Mouse (Mus musculus): Measurements from ENCODE around the gene Zscan5b. TPM values are rescaled to one million over a fixed set of nuclear protein-coding genes. Genes with fewer than 3 reads are reported as not detected.
"Not testable (repeated sequence)": the region's sequence is repeated elsewhere in the genome, so short reads cannot be mapped to it uniquely, and the experiment has no call there.

The Zscan5b gene
- not detected in 2 replicates for total RNA-seq (2017)

DNA sequence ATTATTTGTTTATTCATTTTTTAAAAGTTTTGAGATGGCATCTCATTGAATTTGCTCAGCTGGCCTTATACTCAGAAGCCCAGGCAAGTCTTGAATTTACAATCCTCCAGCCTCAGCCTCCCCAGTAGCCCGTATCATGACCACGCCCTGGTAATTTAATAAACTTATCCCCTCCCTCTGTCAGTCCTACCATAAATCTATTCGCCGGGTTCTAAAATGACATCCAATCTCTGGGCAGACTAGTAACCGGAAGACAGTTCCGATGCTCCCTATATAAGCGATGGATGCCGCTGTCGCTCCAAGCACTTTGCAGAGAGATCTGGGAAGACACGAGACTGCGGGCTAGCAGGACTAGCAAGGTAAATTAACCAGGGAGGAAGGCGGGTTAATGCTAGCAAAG lies at the start of gene Zscan5b:
Gene Zscan5b (plus strand): TSS at position 301 of the 400 bp plus-strand sequence.
- no peak for ATAC-seq (replicated peaks; ENCODE audit: low read depth, poor library complexity, severe bottlenecking)

DNA sequence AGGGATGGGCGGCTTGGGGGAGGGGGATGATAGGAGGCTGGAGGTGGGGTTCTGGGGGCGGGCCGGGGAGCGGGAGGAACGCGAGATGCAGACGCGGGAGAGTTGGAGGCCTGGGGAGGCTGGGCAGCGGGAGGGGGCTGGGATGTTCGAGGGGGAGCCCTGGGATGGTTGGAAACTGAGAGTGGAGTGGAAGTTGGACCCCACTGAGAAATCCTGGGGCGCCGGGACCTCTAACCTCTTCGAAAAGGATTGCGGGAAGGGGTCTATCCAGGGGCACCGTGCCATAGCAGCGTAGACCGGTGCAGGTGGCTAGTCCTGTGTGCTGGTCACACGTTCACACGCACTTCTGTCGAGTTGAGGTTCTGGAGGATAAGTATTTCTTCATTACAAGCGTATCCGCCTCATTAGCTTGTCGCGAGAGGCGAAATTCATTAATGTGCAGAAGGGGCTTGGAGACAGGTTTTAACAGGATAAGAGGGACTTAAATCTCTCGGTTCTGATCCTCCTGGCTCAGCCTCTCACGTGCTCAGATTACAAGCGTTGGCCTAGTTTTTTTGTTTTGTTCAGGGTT lies 49.3 kb upstream of the Zscan5b start:
- no peak for ATAC-seq (replicated peaks; ENCODE audit: low read depth, poor library complexity, severe bottlenecking)

DNA sequence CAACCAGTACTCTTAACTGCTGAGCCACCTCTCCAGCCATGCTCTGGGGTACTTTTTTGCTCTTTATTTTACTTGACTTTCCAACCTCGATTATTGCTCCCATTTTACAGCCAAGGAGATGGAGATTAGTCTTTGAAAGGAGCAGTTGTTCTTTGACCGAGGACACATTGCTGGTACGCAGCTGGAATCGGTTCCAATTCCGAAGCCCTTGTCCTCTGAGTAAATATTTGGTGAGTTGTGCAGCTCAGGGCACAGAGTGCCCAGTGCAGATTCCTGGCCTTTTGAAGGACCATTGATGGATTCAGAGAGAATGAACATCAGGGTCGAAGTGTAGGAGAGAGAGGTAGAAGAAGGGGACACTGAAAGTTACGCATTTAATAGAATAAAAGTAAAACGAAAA lies 48.2 kb upstream of the Zscan5b start:
- no peak for ATAC-seq (replicated peaks; ENCODE audit: low read depth, poor library complexity, severe bottlenecking)

DNA sequence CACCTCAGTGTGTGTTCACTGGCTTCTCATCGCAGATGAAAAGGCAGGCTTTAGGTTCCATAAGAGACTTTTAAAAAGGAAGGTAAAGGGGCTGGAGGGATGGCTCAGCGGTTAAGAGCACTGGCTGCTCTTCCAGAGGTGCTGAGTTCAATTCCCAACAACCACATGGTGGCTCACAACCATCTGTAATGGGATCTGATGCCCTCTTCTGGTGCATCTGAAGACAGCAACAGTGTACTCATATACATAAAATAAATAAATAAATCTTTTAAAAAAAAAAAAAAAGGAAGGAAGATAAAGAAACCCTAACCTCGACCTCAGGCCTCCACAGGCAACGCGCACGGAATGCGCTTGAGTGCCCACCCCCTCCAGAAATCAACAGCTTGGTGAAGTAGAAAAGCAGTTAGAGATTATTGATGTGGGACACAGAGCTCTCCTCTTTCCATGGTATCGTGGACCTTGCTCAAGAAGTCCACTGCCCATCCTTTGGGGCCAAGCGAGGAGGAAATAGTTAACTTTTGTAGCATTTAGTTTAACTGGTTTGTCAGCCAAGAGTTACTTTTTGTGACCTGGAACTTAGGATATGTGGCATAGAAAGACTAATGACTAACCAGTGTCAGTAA lies 47.6 kb upstream of the Zscan5b start:
- ATAC-seq (replicated peaks; ENCODE audit: low read depth, poor library complexity, severe bottlenecking), result not testable (repeated sequence)

DNA sequence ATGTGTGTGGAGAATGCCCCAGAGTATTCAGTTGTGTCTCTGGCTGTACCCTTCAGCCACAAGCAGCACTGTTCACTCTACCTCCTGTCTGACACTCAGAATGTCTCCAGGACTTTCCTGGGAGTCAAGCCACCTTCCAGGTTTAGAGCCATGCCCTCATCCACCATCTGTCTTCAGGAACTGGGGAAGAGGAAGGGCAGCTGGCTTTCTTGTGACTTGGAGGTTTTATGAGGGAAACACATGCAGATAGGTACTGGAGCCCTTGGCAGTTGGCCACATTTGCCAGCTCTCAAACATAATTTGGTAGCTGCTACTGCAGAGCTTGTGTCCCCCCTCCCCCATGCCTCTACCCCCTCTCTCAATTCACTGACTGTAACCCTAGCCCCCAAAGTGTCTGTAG lies 43.1 kb upstream of the Zscan5b start:
- ATAC-seq (replicated peaks; ENCODE audit: low read depth, poor library complexity, severe bottlenecking), result no peak

DNA sequence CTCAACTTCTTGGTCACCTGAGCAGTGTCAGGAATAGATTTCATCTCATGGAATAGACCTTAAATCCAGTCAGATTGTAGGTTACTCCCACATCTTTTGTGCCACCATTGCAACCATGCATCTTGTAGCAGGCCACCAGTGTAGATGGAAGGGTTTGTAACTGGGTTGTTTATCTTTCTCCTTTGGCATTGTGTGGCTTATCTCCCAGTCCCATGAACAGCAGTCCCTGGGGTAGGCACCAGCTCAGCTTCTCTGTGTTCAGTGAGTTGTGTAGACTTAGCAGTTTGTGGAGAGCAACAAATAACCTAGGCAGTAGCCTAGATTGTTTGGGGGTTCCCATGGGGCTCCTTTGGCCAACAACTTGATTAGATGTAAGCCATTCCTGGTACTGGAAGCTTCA lies 39.2 kb upstream of the Zscan5b start:
- no peak for ATAC-seq (replicated peaks; ENCODE audit: low read depth, poor library complexity, severe bottlenecking)

DNA sequence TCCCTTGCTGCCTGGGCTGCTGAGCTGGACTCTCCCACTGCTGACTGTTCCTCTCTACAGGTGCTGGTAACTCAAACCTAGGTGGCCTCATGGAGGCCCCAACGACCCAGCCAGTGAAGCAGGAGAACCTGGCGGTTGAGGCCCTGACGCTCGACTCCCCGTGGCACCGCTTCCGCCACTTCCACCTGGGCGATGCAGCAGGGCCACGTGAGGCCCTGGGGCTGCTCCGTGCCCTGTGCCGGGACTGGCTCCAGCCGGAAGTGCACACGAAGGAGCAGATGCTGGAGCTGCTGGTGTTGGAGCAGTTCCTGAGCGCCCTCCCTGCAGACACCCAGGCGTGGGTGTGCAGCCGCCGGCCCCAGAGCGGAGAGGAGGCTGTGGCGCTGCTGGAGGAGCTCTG lies 38.3 kb upstream of the Zscan5b start:
- no peak for ATAC-seq (replicated peaks; ENCODE audit: low read depth, poor library complexity, severe bottlenecking)

DNA sequence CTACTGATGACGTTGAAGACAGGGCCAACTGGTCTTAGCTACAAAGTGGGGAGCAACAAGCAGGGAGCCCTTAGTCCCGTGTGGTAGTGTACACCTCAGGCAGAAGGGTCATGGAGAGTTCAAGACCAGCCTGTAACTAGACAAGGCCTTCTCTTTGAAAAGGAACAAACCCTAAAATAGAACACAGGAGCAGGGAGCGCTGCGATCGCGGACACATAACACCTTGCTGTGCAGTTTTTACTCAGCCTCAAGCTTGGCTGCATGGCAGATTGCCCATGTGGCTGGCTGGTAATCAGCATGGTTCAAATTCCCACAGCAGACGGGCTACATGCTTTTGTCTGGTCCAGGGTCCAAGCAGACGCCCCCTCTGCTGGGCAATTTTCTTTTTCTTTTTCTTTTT lies 37.6 kb upstream of the Zscan5b start:
- no peak for ATAC-seq (replicated peaks; ENCODE audit: low read depth, poor library complexity, severe bottlenecking)

DNA sequence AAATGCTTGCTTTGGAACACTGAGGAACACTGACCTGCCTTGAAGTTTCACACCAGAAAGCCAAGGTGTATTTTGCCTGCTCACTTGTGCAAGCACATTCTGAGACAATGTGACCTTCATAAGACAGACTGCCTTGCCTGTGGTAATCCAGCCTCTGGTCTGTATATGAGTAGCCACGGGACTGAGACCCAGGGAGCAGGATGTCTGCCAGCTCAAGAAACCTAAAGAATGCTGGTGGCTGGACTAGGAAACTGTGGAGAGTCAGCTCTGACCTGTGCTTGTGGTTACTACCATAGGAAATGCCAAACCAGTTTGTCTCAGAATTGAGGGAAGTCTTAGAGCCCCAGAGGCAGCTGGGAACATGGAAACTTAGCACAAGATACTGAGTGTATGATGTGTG lies 36.7 kb upstream of the Zscan5b start:
- ATAC-seq (replicated peaks; ENCODE audit: low read depth, poor library complexity, severe bottlenecking), result no peak

DNA sequence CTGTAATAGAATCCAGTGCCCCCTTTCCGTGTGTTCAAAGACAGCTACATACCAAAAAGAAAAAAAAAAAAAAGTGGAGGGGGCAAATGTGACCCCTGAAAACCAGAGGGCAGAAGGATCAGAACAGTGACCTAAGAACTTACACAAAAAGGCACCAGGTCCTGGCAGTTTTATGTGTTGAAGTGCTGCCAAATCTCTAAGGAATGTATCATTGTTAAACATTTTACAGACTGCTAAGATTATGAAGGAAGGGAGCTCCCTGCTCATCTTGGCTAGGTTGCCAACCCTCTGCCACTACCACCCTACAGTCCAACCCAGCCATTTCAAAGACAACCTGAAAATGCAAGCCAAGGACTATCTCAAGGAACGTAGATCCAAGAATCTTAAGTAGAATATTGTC lies 35.9 kb upstream of the Zscan5b start:
- ATAC-seq (replicated peaks; ENCODE audit: low read depth, poor library complexity, severe bottlenecking), result no peak

DNA sequence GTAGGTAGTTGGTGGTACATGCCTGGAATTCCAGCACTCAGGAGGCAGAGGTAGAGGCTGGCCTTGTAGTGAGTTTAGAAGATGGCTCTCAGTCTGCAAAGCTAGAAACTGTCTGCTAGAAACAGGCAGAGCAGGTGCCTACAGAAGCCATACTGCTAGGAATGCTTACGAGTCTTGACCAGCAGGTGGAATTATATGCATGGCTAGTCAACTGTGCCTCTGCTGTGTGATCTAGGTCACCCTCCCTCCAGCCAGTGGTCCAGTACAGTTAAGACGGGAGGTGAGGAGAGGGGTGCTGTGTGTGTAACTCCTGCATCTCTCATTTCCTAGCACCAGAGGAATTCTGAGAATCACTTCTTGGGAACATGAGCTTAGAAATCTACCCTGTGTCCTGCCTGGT lies 35.3 kb upstream of the Zscan5b start:
- ATAC-seq (replicated peaks; ENCODE audit: low read depth, poor library complexity, severe bottlenecking), result no peak

DNA sequence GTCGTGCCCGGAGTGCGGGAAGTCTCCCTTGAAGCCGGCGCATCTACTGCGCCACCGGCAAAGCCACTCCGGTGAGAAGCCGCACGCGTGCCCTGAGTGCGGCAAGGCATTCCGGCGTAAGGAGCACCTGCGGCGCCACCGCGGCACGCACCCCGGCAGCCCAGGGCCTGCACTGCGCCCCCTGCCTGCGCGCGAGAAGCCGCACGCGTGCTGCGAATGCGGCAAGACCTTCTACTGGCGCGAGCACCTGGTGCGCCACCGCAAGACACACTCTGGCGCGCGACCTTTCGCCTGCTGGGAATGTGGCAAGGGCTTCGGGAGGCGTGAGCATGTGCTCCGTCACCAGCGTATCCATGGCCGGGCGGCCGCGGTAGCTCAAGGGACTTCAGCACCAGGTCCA lies 32.5 kb upstream of the Zscan5b start:
- ATAC-seq (replicated peaks; ENCODE audit: low read depth, poor library complexity, severe bottlenecking), result no peak

DNA sequence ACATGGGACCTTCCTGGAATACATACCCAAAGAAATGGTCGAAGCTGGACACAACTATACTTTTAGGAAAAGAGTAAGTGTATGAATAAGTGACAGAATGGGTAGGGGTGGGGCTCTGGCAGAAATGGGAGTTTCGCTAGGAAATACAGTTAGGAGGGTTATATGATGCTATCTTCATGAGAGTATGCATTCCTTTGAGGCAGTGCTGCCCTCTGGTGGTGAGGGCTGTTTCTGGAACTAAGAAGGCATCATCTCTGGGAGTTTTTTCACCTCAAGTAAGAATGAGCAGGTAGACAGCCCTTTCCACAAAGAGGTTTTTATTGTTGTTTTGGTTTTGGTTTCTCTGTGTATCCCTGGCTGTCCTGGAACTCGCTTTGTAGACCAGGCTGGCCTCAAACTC lies 30.7 kb upstream of the Zscan5b start:
- ATAC-seq (replicated peaks; ENCODE audit: low read depth, poor library complexity, severe bottlenecking), result peak; percentile 75

DNA sequence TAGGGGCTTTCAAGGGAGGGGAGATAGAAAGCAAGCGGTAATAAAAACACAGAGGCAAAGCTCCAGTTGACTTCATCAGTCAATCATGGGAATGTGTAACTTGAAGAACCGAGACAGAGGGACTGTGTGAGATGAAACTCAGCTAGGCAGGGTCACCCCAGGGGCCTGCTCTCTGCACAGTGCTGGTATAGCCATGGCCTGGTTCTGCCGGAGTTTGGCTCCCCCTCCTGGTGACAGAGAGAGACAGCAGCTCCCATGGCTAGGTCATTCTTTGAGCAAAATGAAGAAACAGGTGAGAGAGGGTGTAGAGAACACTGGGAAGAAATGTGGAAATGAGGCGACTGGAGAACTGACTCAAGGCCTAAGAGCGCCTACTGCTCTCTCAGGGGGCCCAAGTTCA lies 27.9 kb upstream of the Zscan5b start:
- ATAC-seq (replicated peaks; ENCODE audit: low read depth, poor library complexity, severe bottlenecking), result peak; percentile 83

DNA sequence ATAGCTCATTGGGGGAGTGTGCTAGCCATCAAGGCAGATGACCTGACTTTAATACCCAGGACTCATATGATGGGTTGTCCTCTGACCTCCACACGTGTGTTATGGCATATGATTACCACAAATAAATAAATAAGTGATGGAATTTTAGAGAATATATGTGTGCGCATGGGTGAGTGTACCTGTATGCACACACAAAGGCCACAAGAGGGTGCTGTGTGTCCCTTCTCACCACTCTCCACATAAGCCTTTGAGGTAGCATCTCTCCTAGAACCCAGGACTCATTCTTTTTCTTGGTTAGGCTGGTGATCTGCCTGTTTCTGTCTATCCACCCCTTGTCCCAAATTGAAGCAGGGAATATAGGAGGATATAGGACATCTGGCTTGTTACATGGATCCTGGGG lies 26.3 kb upstream of the Zscan5b start:
- ATAC-seq (replicated peaks; ENCODE audit: low read depth, poor library complexity, severe bottlenecking), result no peak

DNA sequence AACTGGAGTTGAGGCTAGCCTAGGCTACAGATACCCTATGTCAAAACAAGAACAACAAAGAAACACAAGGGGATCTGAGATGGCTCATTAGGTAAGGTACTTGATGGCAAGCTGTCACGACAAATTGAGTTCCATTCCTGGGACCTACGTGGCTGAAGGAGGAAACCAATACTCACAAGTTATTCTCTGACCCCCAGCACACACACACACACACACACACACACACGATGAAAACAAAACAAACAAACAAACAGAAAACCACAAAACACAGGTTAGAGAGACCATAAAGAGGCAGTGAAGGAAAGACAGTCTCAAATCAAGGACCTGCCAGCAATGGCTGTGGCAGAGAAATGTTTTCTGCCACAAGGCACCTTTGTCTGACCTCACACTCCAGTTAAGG lies 25.3 kb upstream of the Zscan5b start, which contains the start of gene Galp:
Gene Galp (plus strand): TSS at position 301 of the 400 bp plus-strand sequence.
- ATAC-seq (replicated peaks; ENCODE audit: low read depth, poor library complexity, severe bottlenecking), result no peak

DNA sequence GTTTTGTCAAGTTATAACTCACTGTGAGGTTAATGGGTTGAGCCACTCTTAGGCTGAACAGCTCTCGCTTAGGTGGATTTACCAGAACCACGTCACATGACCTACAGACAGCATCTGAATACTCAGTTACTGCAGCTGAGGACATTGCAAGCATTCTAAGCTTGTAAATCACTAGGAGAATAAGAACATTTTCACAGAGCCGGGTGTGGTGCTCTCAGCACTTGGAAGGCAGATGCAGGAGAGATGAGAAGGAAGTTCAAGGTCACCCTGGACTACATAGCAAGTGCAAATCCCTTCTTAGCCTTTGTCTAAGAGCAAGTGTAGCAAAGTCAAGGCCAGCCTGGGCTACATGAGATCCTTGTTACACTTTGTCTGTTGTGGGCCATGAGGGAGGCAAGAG lies 17.9 kb upstream of the Zscan5b start:
- no peak for ATAC-seq (replicated peaks; ENCODE audit: low read depth, poor library complexity, severe bottlenecking)

DNA sequence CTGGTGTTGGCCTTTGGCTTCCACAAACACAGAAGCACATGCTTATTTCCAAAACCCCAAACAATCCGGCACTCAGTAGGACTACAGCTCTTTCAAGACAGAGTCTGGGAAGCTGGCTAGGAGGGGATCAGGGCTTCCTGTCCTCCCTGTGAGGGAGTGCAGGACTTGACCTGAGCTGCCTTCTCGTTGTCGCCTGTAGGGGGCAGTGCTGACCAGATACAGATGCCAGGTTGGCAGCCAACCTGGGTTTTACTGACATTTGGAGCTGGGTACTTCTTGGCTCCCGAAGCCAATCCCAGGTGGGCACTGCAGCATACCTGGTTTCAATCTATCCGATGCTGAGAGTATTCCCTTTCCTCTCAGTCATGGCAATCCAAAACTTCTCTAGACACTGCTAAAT lies 8.9 kb upstream of the Zscan5b start:
- ATAC-seq (replicated peaks; ENCODE audit: low read depth, poor library complexity, severe bottlenecking), result peak; percentile 50; the same call in 1 of the 2 replicates

DNA sequence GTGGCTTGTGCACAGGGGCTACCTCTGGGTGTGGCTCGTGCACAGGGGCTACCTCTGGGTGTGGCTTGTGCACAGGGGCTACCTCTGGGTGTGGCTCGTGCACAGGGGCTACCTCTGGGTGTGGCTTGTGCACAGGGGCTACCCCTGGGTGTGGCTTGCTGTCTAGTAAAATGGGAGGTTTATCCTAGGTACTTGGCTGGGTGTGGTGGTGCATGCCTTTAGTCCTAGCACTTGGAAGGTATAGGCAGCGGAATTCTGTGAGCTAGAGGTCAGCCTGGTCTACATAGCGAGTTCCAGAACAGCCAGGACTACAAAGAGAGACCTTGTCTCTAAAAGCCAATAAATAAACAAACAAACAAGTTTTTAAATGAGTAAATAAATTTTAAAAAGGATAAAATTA lies 7.4 kb upstream of the Zscan5b start:
- ATAC-seq (replicated peaks; ENCODE audit: low read depth, poor library complexity, severe bottlenecking), result not testable (repeated sequence)

DNA sequence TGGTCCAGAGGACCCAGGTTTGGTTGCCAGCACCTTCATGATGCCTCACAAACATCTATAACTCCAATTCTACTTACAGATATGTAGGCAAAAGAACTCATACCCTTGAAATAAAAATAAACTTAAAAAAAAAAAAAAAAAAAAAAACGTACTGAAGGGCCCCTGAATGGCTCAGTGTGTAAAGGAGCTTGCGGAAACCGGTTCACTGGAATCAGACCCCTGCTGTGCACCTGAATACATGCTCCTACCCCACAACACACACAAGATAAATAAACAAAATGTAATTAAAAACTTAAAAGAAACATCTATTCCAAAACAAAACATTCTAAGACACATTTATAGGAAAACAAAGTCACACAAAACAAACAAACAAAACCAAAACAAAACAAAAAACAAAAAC lies 1.9 kb upstream of the Zscan5b start:
- no peak for ATAC-seq (replicated peaks; ENCODE audit: low read depth, poor library complexity, severe bottlenecking)

DNA sequence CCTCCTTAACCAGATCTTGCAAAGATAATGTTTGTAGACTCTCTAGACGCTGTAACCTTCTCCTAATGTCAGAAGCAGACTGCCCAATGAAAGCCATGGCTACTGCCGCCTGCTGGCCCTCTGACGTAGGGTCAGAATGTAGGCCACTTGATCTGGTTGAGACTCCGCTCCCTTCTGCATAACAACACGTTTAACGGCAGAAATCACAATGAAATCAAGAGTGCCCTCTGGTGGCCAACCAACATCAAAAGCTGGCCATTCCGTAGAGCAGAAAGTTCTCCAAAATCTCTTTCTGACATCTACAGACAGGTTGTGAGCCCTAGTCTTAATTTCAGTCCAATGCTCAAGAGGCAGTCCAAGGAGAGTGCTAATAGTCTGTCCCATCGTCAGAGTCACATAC lies 6.4 kb downstream of the Zscan5b start:
- not testable (repeated sequence) for ATAC-seq (replicated peaks; ENCODE audit: low read depth, poor library complexity, severe bottlenecking)

DNA sequence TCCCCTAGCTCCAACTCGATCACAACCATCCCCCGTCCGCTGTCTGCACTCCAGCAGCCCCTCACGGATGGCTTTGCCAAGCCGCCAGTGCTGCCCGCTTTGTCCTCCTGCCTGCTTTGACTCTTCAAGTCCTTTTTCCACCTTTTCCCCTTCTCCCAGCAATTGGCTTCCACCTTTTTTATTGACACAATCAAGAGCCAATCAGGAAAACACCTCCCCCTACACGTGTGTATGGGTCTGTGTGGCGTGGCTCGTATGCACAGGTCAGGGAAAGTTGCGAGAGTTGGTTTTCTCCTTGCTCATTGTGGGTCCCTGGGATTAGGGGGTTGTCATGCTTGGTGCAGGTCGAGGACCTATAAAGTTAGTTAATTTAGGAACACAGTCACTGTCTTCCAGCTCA lies 17.7 kb downstream of the Zscan5b start:
- no peak for ATAC-seq (replicated peaks; ENCODE audit: low read depth, poor library complexity, severe bottlenecking)
